Mouse (Mus musculus): ENCODE results near the gene Gm17949. TPM values are rescaled to one million over a fixed set of nuclear protein-coding genes. Genes with fewer than 3 reads are reported as not detected.

The Gm17949 gene
- 1 to 10 TPM; 1.5 to 1.6 TPM for polyA plus RNA-seq (2017; shearing (Covaris generic))

DNA sequence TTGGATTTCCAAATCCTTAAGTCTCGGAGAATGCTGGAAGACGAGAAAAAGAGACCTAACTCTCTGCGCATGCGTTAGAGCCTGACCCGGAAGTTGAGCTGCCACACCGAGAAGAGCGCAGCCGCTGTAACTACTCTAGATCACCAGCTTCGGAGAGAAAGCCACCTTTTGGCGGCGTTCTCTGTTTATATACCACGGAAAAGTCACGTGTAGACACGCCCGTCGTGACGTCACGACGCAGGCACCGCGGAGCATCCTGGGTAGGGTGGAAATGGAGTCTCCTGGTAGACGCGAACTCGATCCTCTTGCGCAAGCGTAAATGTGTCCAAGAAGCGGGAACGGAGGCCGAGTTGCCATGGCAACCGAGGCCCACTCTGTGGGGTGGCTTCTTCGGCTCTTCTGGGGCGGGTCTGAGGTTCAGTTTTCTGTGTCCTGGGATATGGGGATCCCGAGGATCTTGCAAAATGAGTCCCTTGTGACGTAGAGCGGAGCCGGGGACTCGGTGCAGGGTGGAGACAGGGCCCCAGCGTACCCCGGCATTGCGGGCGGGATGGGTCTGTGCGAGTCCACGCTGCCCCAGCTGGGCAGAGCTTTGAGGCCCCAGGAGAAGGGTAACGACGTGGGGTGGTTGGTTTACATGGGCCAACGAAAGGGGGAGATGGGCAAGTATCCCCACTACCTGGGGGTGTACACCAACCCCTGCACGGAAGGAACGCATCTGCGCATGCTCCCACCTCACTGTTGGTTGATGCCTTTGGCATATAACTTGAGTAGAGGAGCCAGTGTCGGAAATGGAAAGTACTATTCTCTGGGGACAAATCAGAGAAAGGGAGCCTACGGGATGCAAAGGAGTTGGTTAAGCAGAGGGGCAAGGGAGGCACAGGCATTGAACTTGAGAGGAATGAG lies at the start of gene Gm17949, which contains the start of gene Gtf2f1:
TSS of gene Gm17949 (plus strand) at position 234 of the 906 bp plus-strand sequence.
TSS of gene Gtf2f1 (minus strand) at position 53 of the 906 bp plus-strand sequence.

DNA sequence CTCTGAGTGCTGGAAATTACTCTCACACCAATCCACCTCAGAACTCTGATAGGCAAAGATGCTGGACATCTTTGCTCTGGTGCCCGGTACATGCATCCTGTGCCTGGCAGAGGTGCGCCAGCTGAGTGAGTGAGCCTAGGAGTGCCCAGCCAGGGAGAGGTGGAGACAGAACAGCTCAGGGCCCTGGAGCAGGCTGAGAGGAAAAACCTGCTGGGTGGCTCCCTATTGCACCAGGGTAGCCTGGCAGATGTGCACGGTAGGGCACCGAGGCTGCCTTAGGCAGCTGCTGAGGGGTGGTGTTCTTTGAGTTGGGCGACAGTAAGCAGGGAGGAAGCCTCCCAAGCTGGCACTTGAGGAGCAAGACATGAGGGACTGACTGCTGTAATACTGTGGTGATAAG lies 29.3 kb upstream of the Gm17949 start, which contains the start of gene Acer1:
TSS of gene Acer1 (minus strand) at position 114 of the 400 bp plus-strand sequence.

DNA sequence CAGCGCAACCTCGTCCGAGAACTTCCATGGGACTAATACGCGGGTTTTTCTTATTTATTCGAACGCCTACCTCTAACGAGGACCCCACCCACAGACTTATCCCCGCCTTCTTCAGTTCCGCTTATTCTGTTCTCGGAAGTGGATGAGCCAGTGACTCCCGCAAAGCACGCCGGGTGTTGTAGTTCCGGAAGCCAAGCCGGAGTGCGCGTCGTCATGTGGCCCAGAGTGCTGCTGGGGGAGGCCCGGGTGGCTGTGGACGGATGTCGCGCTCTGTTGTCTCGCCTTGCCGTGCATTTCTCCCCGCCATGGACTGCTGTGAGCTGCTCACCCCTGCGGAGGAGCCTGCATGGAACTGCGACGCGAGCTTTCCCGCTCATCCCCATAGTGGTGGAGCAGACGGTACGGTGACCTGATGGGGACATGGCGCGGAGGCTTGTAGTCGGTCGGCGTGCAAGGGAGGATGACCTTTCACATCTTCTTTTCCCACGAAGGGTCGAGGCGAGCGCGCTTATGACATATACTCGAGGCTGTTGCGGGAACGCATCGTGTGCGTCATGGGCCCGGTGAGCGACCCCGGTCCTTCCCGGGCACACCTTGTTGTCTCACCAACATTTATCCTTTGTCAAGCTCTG lies 21.0 kb upstream of the Gm17949 start, which contains the start of gene Clpp:
TSS of gene Clpp (plus strand) at position 191 of the 632 bp plus-strand sequence.

DNA sequence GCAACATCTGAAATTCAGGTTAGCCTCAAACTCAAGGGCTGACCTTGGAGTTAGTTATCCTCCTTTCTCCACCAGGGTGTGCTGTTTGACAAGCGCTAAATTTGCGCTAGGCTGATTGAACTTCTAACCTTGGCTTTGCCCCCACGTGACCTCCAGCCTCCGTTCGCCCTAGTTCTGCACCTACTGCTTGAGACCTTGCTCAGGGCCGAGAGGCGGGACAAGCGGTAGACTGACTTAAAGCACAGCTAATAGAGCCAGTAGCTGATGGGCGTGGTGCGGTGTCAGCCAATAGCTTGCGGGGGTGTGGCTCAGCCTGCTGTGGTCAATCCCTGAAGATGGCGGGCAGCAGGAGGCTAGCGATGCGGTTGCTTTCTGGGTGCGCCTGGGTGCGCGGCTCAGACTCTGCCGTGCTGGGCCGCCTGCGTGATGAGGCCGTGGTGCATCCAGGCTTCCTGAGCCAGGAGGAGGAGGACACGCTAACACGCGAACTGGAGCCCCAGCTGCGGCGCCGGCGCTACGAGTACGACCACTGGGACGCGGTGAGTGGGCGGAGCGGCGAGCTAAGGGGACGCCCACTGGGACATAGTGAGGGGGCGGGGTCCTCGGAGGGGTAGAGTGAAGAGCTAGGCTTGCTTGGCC lies 14.1 kb upstream of the Gm17949 start, which contains the start of gene Alkbh7:
TSS of gene Alkbh7 (plus strand) at position 311 of the 639 bp plus-strand sequence.

DNA sequence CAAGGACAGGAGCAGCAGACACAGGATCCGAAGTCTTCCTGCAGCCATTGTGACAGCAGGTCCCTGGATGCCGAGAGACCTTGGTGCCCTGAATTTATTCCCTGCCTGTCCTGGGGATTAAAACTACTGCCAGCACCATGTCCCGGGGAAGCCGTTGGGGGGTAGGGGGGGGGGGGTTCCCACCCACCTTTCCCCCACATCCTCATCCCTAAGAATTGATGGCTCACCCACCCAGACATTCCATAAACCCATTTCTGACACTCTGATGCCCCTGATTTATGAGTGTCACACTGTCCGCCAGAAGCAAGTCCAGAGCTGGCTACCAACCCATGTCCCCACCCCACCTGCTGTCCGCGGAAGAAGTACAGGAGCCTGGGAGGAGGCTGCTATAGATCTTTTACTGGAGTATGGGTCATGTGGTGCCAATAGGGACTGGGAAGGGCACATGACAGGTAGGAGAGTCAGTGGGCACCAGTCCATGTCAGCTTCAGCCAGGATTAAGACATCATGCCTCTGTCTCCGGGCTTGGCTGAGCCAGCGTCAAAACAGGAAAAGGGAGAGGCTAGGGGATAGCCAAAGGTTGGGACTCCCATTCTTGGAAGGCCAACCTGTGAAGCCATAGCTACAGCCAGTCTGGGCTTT lies 11.2 kb upstream of the Gm17949 start, which contains the start of gene Pspn:
TSS of gene Pspn (minus strand) at position 51 of the 642 bp plus-strand sequence.

DNA sequence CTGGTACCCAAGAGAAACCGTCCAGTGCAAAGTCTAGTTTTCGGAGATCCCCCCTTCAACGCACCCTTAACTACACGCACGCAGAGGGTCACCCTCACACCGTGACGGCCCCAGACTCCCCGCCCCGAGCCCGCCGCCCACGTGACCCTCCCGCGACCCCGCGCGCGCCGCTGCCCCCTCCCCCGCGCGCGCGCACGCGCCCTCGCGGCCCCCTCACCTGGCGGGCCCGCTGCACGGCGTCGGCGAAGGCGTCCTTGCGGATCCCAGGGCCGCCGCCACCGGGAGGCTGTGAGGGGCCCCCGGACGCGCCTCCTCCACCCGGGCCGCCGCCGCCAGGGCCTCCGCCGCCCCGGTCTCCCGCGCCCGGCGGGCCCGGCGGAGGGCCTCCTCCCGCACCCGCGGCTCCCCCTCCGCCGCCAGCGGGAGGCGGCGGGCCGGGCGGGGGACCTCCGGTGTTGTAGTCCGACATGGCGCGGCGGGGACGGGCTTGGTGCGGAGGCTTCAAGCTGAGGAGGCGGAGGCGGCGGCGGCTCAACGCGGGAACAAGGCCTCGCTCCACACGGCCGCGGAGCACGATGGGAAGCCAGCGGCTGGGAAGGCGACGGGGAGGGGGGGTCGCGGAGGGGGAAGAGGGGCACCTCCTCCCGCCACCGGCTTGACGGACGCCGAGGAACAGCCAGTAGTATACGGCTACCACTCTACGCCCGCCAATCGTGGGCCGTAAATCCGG lies 19.8 kb downstream of the Gm17949 start, which contains the start of gene Khsrp:
TSS of gene Khsrp (minus strand) at position 592 of the 730 bp plus-strand sequence.

DNA sequence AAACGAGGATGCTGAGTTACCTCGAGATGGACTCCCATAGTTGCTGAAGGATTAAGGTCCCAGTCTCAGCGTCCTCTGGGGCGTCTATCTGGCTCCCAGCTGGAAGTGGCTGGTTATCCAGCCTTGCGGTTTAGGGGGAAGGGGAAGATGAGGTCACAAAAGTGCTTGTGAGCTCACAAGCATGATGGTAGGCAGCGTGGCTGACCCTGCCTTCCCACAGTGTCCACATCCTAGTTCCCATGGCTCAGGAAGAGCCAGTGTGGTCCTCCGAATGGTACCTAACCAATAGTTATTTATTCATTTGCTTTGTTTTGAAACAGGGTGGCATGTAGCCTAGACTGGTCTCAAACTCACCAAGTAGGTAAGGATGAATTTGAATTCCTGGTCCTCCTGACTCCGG lies 30.3 kb downstream of the Gm17949 start, which contains the start of gene Slc25a41:
TSS of gene Slc25a41 (minus strand) at position 101 of the 400 bp plus-strand sequence.

DNA sequence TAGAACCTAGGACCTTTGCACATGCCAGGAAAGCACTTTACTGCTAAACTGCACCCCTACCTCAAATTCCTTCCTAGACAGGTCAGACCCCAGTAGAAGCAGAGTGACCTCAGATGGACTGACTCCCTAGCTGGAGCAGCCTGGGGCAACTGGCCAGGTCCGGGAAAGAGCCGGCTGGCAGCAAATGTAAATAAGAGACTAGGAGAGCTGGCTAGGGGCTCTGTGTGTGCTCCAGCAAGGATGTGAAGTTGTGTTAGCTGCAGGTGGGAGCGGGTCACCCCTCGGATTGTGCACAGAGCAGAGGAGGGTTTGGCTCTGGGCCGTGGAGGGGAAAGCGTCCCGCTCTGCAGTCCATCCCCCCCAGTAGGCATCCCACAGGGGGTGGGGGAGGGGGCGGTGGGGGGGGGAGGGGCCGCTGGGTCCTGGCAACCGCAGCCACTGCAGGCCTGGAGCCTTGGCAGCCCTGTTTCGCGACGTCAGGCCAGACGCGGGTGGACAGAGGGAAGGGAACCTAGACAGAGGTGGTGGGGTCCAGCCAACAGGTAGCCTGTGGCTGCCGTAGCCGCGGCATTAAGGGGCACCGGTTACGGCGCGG lies 47.7 kb downstream of the Gm17949 start, which contains the start of gene Crb3:
TSS of gene Crb3 (plus strand) at position 215 of the 595 bp plus-strand sequence.

DNA sequence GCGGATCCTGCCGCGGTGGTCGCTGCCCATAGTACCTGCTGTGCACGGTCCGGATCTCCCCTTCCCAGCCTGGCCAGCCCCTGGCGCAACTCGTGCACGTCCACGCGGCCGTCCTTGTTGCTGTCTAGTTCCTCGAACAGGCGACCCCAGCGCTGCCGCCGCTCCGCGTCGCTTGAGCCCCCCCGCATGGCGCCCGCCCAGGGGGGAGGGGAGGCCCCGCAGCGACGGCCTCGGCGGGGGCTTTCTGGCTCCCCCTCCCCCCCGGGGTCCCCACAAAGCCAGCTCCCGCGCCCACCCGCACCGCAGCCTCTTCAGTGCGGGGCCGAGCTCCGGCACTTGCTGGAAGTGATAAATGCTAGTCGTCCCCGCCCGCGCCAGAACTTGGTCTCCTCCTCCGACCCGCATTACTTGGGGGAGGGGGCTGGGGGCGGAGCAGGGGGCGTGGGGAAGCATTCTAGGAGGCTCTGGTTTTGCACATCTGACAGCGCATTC lies 48.3 kb downstream of the Gm17949 start, which contains the start of gene Slc25a23:
TSS of gene Slc25a23 (minus strand) at position 378 of the 492 bp plus-strand sequence.

Other genes with a start within 250 kb of the Gm17949 start
- gene Dus3l, start 246.7 kb upstream of the Gm17949 start, polyA plus RNA-seq (2017; shearing (Covaris generic)) = 10 to 100 TPM; 52.8 to 65.4 TPM
- 1 to 10 TPM; 1.2 to 2.2 TPM for gene Prr22, start 241.2 kb upstream of the Gm17949 start, polyA plus RNA-seq (2017; shearing (Covaris generic))
- 1 to 10 TPM in 1 of 2 experiments, under 1 TPM in 1; 0.64 to 2.1 TPM for gene Rfx2, start 180.5 kb upstream of the Gm17949 start, polyA plus RNA-seq (2017; shearing (Covaris generic))
- gene Acsbg2, start 137.0 kb upstream of the Gm17949 start, polyA plus RNA-seq (2017; shearing (Covaris generic)) = under 1 TPM; 0.13 to 0.84 TPM
- gene 1700061G19Rik, start 136.0 kb upstream of the Gm17949 start, polyA plus RNA-seq (2017; shearing (Covaris generic)) = under 1 TPM; 0.36 to 0.72 TPM
- 10 to 100 TPM; 37.5 to 38.6 TPM for gene Mllt1, start 76.1 kb upstream of the Gm17949 start, polyA plus RNA-seq (2017; shearing (Covaris generic))
- gene Acer1, start 29.3 kb upstream of the Gm17949 start, polyA plus RNA-seq (2017; shearing (Covaris generic)) = not detected
- 10 to 100 TPM; 70.9 to 88.2 TPM for gene Clpp, start 21.2 kb upstream of the Gm17949 start, polyA plus RNA-seq (2017; shearing (Covaris generic))
- gene Alkbh7, start 14.1 kb upstream of the Gm17949 start, polyA plus RNA-seq (2017; shearing (Covaris generic)) = 10 to 100 TPM; 31.4 to 37.2 TPM
- gene Pspn, start 11.5 kb upstream of the Gm17949 start, polyA plus RNA-seq (2017; shearing (Covaris generic)) = 1 to 10 TPM; 1.2 to 2.1 TPM
- gene Gtf2f1, start 181 bp upstream of the Gm17949 start, polyA plus RNA-seq (2017; shearing (Covaris generic)) = 10 to 100 TPM; 88.5 to 98.7 TPM
- gene Khsrp, start 20.1 kb downstream of the Gm17949 start, polyA plus RNA-seq (2017; shearing (Covaris generic)) = 10 to 100 TPM; 34.8 to 42.0 TPM
- gene Slc25a41, start 30.2 kb downstream of the Gm17949 start, polyA plus RNA-seq (2017; shearing (Covaris generic)) = not detected
- gene Crb3, start 47.6 kb downstream of the Gm17949 start, polyA plus RNA-seq (2017; shearing (Covaris generic)) = 1 to 10 TPM; 3.5 to 6.3 TPM
- 1 to 10 TPM; 4.1 to 9.8 TPM for gene Slc25a23, start 48.4 kb downstream of the Gm17949 start, polyA plus RNA-seq (2017; shearing (Covaris generic))
- 100 to 1,000 TPM; 268 to 282 TPM for gene Dennd1c, start 67.0 kb downstream of the Gm17949 start, polyA plus RNA-seq (2017; shearing (Covaris generic))
- 1 to 10 TPM; 1.6 to 1.8 TPM for gene Tubb4a, start 76.3 kb downstream of the Gm17949 start, polyA plus RNA-seq (2017; shearing (Covaris generic))
- 10 to 100 TPM in 1 of 2 experiments, 1 to 10 TPM in 1; 5.8 to 14.8 TPM for gene Tnfsf9, start 93.9 kb downstream of the Gm17949 start, polyA plus RNA-seq (2017; shearing (Covaris generic))
- gene Cd70, start 138.3 kb downstream of the Gm17949 start, polyA plus RNA-seq (2017; shearing (Covaris generic)) = 1 to 10 TPM in 1 of 2 experiments, under 1 TPM in 1; 0.51 to 1.9 TPM
- 10 to 100 TPM in 1 of 2 experiments, 1 to 10 TPM in 1; 8.8 to 23.0 TPM for gene Tnfsf14, start 182.7 kb downstream of the Gm17949 start, polyA plus RNA-seq (2017; shearing (Covaris generic))
- under 1 TPM; 0.70 to 0.71 TPM for gene C3, start 216.7 kb downstream of the Gm17949 start, polyA plus RNA-seq (2017; shearing (Covaris generic))
- gene Gpr108, start 237.0 kb downstream of the Gm17949 start, polyA plus RNA-seq (2017; shearing (Covaris generic)) = 10 to 100 TPM; 75.0 to 81.8 TPM
- 1 to 10 TPM; 5.5 to 9.6 TPM for gene Trip10, start 238.0 kb downstream of the Gm17949 start, polyA plus RNA-seq (2017; shearing (Covaris generic))